Mouse (Mus musculus) spleen, adult 2 months (tissue): ENCODE measurements around the gene Fam185a.

Experiments
- CTCF ChIP-seq: fragments of 200-500 bp; IDR thresholded peaks from 2 replicates; pipeline ENCODE4 v1.5.1; 2011; ENCODE audit warnings: mild to moderate bottlenecking, inconsistent platforms; ENCODE audit not compliant: insufficient read depth, insufficient read length, insufficient replicate concordance; ENCODE audit errors: extremely low read depth
- POLR2A ChIP-seq: fragments of 200-500 bp; IDR thresholded peaks from 2 replicates; pipeline ENCODE4 v1.6.1; 2011; ENCODE audit warnings: low read depth, low read length, inconsistent platforms

DNA sequence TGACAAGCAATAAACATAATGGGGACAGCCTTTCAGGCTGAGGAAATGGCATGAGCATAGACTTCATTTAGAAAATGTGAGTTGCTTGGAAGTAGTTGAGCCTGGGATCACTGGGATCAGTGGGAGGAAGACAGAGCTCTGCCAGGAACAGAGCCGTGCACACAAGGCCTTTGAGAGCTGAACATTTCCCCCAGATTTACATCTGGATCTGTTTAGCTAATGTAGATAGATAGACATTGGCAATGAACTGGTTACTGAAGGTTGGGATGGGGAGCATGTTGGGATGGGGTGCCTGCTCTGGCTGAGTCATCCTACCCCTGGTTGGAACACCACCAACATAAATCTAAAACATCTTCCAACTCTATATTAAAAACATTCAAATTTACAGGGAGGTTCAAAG lies 82.1 kb downstream of the Fam185a start:
- TF ChIP-seq CTCF (no peak), POLR2A (no peak)
